Mouse (Mus musculus): Measurements from ENCODE around the gene Aip.

Aip gene

GRCm38 (mm10) chr19:4125741-4126696 lies at the start of gene Aip:
Gene Aip, minus strand, starts transcription at chr19:4125858.
- in situ Hi-C loops (cut with MboI; ENCODE audit: unreplicated experiment in 2 of 2): loop anchor here in 1 of 2 experiments (5.0 kb wide), 1 partner anchor 76 kb away; the partner anchor contains the start of gene Rad9a

DNA sequence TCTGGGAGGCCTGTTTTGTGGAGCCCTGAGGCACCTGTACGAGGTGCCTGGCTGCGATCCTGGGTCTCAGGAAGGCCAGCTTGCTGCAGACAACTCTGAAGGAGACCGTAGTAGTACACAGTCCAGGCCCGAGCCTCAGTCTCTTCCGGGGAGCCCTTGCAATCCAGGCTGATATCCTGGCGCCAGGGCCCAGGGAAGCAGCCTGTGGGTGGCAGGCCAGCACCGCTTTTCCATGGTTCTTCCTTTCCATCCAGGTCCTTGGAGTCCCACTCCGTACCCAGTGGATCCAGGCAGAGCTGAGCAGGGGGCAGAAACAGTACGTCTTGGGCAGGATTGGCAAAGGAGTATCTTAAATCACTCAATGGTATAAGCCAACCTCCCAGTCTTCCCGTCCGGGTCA lies 47.3 kb upstream of the Aip start:
- in situ Hi-C loops (cut with MboI; ENCODE audit: unreplicated experiment in 2 of 2): no loop called here

- in situ Hi-C loops (cut with MboI; ENCODE audit: unreplicated experiment in 2 of 2): no loop called here
These were observed 46.0 kb upstream of the Aip start for GRCm38 (mm10) chr19:4171393-4172290.

GRCm38 (mm10) chr19:4170723-4171392 lies 45.2 kb upstream of the Aip start:
- in situ Hi-C loops (cut with MboI; ENCODE audit: unreplicated experiment in 2 of 2): no loop called here

DNA sequence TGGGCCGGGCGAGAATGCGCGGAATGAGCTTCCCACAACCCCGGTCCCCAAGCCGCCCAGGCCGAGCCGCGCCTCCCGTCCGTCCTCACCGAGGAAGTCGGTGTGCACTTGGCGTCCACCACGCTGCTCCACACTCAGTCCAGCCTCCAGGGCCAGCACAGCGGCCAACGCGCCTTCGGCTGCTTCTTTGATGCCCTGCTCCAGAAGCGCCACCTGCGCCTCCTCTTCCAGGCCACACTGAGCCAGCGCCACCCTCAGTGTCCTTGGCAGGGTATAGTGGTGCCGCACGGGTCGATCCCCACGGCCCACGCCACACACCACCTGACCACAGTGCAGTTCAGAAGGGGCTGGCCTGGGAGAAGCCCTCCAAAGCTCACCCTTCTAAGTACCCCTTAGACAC lies 44.2 kb upstream of the Aip start:
- in situ Hi-C loops (cut with MboI; ENCODE audit: unreplicated experiment in 2 of 2): loop anchor here (5.0 kb wide), 1 partner anchor 32 kb away; the partner anchor contains the start of gene Rad9a (in 2 of the 2)

DNA sequence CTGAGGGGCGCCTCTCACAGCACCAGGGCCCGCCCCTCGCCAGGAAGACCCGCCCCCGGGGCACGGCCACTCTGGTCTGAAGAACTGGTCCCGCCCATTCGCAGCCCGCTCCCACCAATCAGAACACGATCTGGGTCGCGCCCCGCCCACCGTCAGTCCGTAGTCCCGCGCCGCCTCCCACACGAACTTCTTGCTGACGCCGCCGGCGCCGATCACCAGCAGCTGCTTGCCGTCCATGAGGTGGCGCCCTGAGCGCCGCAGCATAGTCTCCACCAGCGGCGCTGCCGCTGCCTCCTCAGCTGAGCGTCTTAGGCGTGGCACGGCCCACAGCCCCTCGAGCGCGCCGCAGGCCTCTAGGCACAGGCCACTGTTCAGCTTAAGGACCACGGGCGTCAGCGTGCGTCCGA lies 43.7 kb upstream of the Aip start:
- in situ Hi-C loops (cut with MboI; ENCODE audit: unreplicated experiment in 2 of 2): loop anchor here (5.0 kb wide), 1 partner anchor 33 kb away; the partner anchor contains the start of gene Rad9a (in 2 of the 2)

DNA sequence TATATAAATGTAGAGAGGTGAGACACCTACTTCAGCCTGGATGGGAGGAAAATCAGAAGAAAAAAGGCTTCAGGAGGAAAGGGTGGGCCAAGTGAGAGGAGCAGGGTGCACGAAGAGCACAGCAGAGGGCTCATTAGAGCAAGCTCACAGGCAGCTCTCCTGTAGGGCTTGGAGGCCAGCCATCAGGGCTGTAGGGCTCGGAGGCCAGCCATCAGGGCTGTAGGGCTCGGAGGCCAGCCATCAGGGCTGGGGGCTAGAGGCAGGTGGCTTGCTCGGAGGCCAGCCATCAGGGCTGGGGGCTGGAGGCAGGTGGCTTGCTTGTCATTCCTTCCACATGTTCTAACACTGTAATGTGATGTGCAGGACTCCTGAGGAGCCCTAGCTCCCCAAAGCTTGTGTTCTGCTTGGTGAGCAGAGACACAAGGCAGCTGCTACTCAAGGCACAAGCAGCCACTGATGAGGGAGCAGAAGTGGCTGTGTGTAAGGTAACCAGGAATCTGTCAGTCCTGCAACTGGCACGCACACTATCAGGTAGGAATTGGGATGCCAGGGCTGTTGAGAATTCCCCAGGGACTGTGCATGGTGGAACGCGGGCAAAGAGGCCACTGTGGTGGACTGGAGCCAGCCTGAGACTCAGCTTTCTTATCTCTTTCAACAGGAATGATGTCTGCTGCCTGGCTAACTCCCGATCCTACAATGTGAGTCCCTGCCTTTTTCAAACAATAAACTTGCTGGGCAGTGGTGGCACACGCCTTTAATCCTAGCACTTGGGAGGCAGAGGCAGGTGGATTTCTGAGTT lies 41.2 kb upstream of the Aip start:
- in situ Hi-C loops (cut with MboI; ENCODE audit: unreplicated experiment in 2 of 2): loop anchor here (5.0 kb wide), 1 partner anchor 35 kb away; the partner anchor contains the start of gene Rad9a (in 2 of the 2)

GRCm38 (mm10) chr19:4164721-4165120 lies 39.1 kb upstream of the Aip start:
- in situ Hi-C loops (cut with MboI; ENCODE audit: unreplicated experiment in 2 of 2): loop anchor here (5.0 kb wide), 1 partner anchor 38 kb away; the partner anchor contains the start of gene Rad9a (in 2 of the 2)

GRCm38 (mm10) chr19:4164100-4164499 lies 38.4 kb upstream of the Aip start:
- in situ Hi-C loops (cut with MboI; ENCODE audit: unreplicated experiment in 2 of 2): no loop called here

DNA sequence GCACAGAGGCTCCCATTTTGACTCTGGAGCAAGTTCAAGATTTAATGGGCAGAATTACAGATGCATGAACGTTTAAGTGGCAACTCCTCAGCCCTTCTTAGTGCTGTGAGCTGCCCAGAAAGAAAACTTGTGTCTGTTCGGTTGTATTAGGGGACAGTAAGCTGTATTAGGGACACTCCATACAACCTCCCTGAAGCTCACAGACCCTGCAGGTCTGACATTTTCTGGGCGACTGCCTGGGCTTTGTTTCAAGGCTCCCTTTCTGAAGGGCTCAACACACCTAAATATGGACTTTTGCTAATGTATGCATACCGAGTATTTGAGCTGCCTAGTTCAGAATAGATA lies 37.9 kb upstream of the Aip start:
- in situ Hi-C loops (cut with MboI; ENCODE audit: unreplicated experiment in 2 of 2): no loop called here

GRCm38 (mm10) chr19:4162646-4163542 lies 37.2 kb upstream of the Aip start, which contains the start of gene Rps6kb2:
Gene Rps6kb2, minus strand, starts transcription at chr19:4163354.
- in situ Hi-C loops (cut with MboI; ENCODE audit: unreplicated experiment in 2 of 2): no loop called here

- in situ Hi-C loops (cut with MboI; ENCODE audit: unreplicated experiment in 2 of 2): no loop called here
These were observed 33.4 kb upstream of the Aip start for GRCm38 (mm10) chr19:4159049-4159448.

DNA sequence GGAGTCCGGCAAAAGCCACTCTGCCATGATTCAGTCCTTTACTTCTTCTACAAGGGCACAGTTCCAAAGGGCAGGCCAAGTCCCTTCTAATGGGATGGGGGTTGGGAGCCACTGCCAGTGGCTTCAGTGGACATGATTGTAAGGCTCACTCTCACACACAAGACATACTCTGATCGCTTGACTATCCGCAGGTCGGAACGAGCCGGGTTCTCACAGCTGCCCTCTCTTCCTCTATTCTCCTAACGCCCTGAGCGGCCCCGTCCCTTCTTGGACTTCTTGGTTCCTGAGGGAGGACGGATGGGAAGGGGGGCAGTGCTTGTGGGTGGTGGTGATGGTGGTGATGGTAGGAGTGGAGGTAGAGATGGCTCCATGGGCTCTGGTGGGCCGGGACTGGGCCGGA lies 31.1 kb upstream of the Aip start:
- in situ Hi-C loops (cut with MboI; ENCODE audit: unreplicated experiment in 2 of 2): no loop called here

- in situ Hi-C loops (cut with MboI; ENCODE audit: unreplicated experiment in 2 of 2): no loop called here
These were observed 30.5 kb upstream of the Aip start for GRCm38 (mm10) chr19:4156073-4156579.

DNA sequence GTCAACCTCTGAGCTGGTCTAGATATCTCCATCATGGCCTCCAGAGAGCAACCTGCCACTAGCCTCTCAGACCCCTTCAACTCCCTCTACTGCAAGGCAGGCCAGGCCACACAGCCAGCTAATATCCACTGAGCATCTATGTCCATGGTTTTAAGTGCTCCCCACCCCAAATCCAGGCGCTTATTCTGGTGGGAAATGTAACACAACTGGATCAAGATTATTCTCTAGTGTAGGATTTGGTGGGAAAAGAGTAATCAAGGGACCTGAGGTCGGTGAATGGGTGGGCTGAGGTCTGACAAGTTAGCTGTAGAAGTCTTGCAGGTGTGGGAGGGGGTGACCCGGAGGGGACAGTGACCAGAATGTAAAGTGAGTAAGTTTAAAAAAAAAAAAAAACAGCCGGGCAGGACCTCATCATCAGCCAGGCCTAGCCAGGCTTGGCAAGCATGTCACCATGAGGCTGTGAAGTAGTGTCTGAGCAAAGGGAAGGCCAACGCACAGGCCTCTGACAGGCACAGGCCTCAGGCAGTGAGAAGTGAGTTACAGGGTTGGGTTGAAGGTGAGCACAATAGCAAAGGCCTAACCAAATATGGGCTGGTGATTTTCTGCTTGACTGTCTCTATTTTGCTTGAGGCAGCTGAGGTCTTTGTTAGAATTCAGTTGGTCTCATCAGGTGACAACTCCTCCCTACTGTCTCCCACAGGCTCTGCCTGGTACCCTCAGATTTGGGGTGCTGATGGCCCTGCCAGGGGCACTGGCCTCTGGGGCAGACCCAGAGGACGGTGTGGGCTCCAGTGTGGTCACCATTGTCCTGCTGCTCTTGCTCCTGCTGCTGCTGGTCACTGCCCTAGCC lies 29.8 kb upstream of the Aip start:
- in situ Hi-C loops (cut with MboI; ENCODE audit: unreplicated experiment in 2 of 2): no loop called here

DNA sequence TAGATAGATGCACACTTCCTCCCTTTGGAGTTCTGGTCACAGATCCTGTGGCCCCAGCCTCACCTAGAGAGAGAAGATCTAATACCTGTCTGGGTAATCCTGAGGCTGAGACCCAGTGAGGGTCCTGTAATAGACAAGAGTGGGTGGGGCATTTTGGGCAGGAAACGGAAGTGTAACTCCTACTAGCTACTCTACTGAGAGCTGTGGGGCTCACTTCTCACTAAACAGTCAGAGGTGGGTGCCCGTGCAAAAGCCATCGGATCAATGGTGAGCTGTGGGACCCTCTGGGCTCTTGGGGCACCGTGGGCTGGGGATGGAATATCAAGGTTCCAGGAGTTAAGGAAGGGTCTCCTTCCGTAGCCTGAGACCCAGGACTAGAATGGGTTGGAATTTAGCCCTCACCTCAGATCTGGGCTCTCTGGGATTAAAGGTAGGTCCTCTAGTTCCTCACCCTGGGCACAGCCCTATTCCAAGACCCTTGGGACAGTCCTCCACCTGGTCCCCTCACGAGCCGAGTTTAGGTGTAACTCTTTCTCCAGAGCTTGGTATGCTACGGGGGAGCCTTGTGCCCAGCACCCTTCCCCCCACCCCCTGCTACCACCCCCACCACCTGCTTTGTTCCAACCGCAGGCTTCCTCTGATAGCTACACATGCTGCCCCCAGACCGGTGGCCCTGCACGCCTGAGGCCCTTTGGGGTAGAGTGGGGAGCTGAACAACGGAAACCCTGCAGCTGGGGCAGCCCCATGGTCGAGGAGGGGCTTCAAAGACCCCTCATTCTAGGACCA lies 29.0 kb upstream of the Aip start:
- in situ Hi-C loops (cut with MboI; ENCODE audit: unreplicated experiment in 2 of 2): no loop called here

GRCm38 (mm10) chr19:4153232-4153654 lies 27.6 kb upstream of the Aip start, which contains the start of gene Ptprcap:
Gene Ptprcap, plus strand, starts transcription at chr19:4153604.
- in situ Hi-C loops (cut with MboI; ENCODE audit: unreplicated experiment in 2 of 2): no loop called here

All from v-Abl transformed pro-B cells (cell line).